Mouse (Mus musculus): Measurements from ENCODE around the gene Fam135a.

GRCm38 (mm10) chr1:24033759-24034423 lies 66.2 kb downstream of the Fam135a start:
- TF ChIP-seq CTCF (IDR thresholded peaks at IDR 0.05; ENCODE audit: low read depth) (peak; percentile 51), EP300 (IDR thresholded peaks at IDR 0.05; ENCODE audit: low read depth) (no peak)
